Mouse (Mus musculus): ENCODE measurements around the gene Mrpl32.

- no peak for TF ChIP-seq CTCF (IDR thresholded peaks at IDR 0.05; ENCODE audit: extremely low read depth, insufficient read depth, low read length)
- TF ChIP-seq POLR2A (IDR thresholded peaks at IDR 0.05; ENCODE audit: extremely low read depth, insufficient read depth, low read length), result peak; percentile 95
Observed at GRCm38 (mm10) chr13:14629726-14630641, 17.0 kb upstream of the Mrpl32 start, which contains the start of gene AW209491.

Data from cortical plate, adult 2 months (tissue).